Mouse (Mus musculus): Measurements from ENCODE around the gene Pik3r2.
A peak's percentile ranks its signal among the peaks of the same experiment; 100 is the strongest.

Gene Pik3r2

DNA sequence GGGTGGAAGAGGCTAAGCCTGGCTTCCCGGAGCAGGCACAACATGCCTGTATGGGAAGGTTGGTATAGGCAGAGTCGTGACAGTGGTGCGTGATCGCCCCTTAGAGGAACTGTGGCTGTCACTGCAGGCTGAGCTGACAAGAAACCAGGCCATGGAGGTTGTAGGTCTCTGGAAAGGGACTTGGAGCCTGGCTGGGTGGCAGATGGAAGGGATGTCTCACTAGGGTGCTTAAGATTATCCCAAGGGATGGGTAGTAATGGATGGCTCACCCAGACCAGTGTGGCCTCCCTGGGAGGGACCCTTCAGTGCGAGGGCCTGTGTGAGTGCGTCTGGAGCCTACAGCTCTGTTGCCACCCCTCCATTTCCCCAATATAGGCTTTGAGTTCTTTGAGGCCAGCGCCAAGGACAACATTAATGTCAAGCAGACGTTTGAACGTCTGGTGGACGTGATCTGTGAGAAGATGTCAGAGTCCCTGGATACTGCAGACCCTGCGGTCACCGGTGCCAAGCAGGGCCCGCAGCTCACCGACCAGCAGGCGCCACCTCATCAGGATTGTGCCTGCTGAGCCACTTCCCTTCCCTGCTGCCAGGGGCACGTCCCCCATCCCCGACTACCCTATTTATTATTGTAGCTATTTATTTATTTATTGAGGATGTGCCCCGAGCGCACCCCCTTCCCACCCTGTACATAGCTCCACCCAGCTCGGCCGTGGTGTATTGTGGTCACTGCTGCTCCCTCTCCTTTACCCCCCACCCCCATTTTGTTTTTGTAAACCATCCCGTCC is 18.8 kb downstream of the Pik3r2 start:
- no peak for DNase-seq (ENCODE audit: low spot score in 2 of 2)

DNA sequence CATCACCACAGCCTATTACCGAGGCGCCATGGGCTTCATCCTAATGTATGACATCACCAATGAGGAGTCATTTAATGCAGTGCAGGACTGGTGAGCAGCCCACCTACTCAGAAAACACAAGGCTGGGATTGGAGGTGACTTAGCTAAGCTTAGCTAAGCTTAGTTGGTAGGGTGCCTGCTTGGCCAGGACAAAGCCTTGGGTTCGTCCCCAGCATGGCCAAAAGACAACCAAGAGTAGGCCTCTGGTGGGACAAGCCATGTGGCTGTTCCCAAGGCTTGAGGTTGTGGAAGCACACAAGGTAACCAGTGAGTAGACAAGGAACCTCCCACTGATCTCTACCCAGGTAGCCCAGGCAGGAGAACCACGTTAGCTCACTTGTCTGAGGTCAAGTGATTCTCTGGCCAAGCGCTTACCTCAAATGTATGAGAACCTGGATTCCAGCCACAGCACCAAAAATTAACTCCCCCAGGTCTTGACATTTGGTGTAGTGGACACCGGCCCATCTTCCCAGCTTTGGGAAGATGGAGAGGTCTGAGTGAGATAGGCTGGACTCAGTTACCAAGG is 20.0 kb downstream of the Pik3r2 start:
- DNase-seq (ENCODE audit: low spot score in 2 of 2) = no peak

DNA sequence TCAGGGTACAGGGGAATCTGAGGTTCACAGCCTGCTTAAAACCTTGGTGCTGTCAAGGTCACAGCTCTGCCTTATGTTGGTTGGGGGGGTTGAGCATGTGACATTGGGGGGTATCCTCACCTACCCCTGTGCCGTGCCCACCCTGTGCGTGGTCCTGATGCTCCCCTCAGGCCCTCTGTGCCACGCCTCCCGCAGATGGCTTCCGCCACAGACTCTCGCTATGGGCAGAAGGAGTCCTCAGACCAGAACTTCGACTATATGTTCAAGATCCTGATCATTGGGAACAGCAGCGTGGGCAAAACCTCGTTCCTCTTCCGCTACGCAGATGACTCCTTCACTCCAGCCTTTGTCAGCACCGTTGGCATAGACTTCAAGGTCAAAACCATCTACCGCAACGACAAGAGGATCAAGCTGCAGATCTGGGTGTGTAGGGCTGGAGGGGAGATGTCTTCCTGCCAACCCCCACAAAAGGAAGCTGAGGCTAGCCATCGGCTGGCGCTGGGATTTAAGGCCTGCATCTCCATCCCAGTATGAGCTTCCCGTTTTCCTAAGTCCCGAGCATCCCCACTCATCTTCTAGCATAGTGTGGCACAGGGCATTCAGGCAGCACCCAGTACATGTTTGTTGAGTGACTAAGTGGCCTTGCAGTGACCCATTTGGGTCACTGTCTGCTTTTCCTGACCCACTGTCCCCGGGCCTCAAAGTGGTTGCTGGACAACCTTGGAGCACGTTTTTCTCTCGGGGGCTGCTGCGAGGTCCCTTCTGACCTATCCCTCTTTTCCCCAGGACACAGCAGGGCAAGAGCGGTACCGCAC is 20.6 kb downstream of the Pik3r2 start:
- DNase-seq (ENCODE audit: low spot score in 2 of 2) = no peak

DNA sequence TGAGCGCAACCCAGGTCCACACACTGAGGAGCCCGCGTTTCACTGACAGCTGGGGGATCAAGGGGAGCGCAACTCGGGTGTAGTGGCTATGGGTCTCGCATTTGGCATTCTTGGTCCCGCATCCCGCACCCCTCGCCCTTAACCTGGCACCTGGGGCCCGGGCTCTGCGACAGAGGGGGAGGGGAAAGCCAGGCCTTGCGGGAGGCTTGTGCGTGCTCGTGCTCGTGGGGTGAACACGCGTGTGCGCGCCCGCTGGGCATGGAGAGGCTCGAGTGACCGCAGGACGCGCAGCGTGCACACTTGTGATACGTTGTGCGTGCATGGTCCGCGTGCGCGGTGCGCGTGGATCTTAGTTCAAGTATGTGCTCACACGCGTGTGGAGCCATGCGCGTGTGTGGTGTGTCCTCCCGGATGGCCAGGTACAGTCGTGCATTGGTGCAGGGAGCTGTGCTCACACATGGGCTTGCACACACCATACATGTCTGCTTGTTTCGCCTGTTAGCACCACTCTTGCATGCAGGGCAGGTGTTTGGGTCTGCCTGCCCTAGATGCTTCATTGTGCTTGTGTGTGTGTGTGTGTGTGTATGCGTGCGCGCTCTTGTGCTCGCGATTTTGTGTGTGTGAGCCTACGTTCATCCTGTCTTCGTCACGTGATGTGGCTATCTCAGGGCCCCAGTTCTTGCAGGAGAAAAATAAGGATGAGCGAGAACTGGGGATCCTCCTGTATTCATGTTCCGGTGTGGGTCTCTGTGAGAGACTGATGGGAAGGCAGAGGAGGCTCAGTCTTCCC is 21.4 kb downstream of the Pik3r2 start:
- no peak for DNase-seq (ENCODE audit: low spot score in 2 of 2)

- DNase-seq (ENCODE audit: low spot score in 2 of 2) = peak; percentile 88 to 97
Measured at GRCm38 (mm10) chr8:70754043-70754870, 22.3 kb downstream of the Pik3r2 start, which contains the start of gene Rab3a. Gene Rab3a (plus strand): TSS chr8:70754679.

GRCm38 (mm10) chr8:70753151-70753550 is 23.4 kb downstream of the Pik3r2 start:
- peak; percentile 65 to 73 for DNase-seq (ENCODE audit: low spot score in 2 of 2)

- no peak for DNase-seq (ENCODE audit: low spot score in 2 of 2)
Measured at GRCm38 (mm10) chr8:70752000-70752764, 24.3 kb downstream of the Pik3r2 start.

GRCm38 (mm10) chr8:70750128-70750680 is 26.3 kb downstream of the Pik3r2 start:
- DNase-seq (ENCODE audit: low spot score in 2 of 2) = no peak

DNA sequence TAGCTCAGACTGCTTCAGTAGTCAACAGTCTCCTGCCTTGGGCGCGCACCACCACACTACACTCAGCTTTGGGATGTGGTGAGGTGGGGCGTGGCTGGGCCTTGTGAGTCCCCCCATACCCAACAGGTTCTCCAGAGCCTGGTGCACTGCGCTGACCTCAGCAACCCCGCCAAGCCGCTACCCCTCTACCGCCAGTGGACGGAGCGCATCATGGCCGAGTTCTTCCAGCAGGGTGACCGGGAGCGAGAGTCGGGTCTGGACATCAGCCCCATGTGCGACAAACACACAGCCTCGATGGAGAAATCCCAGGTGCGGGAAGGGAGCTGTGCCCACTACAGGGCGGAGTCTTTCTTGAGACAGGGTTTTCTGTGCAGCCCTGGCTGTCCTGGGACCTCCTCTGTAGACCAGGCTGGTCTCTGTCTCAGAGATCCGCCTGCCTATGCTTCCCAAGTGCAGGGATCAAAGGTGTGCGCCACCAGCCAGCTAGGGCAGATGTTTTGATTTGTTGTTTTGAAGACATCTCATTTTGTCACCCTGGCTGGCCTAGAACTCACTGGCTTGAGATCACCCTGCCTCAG is 27.3 kb downstream of the Pik3r2 start:
- DNase-seq (ENCODE audit: low spot score in 2 of 2) = no peak

DNA sequence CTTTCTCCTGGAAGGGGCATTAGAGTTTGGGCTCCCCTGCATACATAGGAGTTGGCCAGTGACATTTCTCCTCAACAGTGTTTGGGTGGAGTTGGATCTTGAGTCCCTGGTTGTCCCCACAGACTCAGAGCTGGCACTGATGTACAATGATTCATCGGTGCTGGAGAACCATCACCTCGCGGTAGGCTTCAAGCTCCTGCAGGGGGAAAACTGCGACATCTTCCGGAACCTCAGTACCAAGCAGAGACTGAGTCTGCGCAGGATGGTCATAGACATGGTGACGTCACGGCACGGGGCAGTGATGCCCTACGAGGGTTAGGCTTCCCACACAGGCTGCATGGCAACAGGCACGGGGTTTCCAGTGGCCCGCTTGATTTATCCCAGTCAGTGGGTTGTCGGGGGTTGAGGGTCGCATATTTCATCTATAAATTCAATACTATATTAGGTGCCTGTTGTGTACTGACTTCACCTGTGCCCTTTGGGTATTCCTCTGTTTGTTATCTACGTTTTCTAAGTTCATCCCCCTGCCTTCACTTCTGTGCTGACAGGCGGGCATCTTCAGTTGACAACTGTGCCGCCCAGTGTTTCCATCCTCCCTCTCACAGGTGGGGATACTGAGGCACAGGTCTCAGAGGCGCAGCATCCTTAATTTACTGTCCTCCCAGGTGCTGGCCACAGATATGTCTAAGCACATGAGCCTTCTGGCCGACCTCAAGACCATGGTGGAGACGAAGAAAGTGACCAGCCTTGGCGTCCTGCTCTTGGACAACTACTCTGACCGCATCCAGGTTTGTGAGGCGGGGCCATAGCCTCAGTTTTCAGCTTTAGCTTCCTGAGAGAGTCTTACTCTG is 28.0 kb downstream of the Pik3r2 start:
- DNase-seq (ENCODE audit: low spot score in 2 of 2) = no peak

- no peak for DNase-seq (ENCODE audit: low spot score in 2 of 2)
Measured at GRCm38 (mm10) chr8:70747211-70747890, 29.2 kb downstream of the Pik3r2 start.

- no peak for DNase-seq (ENCODE audit: low spot score in 2 of 2)
Measured at GRCm38 (mm10) chr8:70746676-70747075, 29.8 kb downstream of the Pik3r2 start.

GRCm38 (mm10) chr8:70745691-70746220 is 30.8 kb downstream of the Pik3r2 start:
- DNase-seq (ENCODE audit: low spot score in 2 of 2) = no peak

GRCm38 (mm10) chr8:70744806-70745205 is 31.7 kb downstream of the Pik3r2 start:
- no peak for DNase-seq (ENCODE audit: low spot score in 2 of 2)

- no peak for DNase-seq (ENCODE audit: low spot score in 2 of 2)
Measured at GRCm38 (mm10) chr8:70743656-70744590, 32.6 kb downstream of the Pik3r2 start.

- no peak for DNase-seq (ENCODE audit: low spot score in 2 of 2)
Measured at GRCm38 (mm10) chr8:70742981-70743655, 33.4 kb downstream of the Pik3r2 start.

All from urinary bladder, adult 18-20 months (tissue).